Mouse (Mus musculus) embryonic facial prominence, embryonic 11.5 days (tissue): ENCODE data around the gene Gm9918. TPM values are rescaled to one million over a fixed set of nuclear protein-coding genes. Genes with fewer than 3 reads are reported as not detected.
A peak's percentile ranks its signal among the peaks of the same experiment; 100 is the strongest.

Source experiments
- ATAC-seq: fragments of 200-750 bp; cut with Nextera tagmentation; replicated peaks from 2 replicates; pipeline ENCODE4 v1.8.0; 2017; ENCODE audit warnings: low read depth; ENCODE audit not compliant: insufficient number of reproducible peaks, low FRiP score, low TSS enrichment
- DNase-seq: peaks from one replicate; pipeline ENCODE4 v3.0.0-alpha.2; 2015; ENCODE audit warnings: low spot score
- H3K27ac ChIP-seq: fragments of 300-500 bp; sonication (generic); replicated peaks from 2 replicates; pipeline ENCODE4 v1.5.1; 2014; ENCODE audit warnings: mild to moderate bottlenecking, low read depth, low read length, control low read depth
- H3K27me3 ChIP-seq: fragments of 300-500 bp; sonication (generic); 2 replicates; pipeline ENCODE4 v1.6.1; 2014; ENCODE audit warnings: mild to moderate bottlenecking, low read length, moderate library complexity, mixed read lengths; ENCODE audit not compliant: control insufficient read depth, insufficient read depth
- H3K36me3 ChIP-seq: fragments of 300-500 bp; sonication (generic); replicated peaks from 2 replicates; pipeline ENCODE4 v1.6.1; 2014; ENCODE audit warnings: low read depth, mild to moderate bottlenecking, low read length, moderate library complexity, mixed read lengths; ENCODE audit not compliant: control insufficient read depth, insufficient read depth
- H3K4me1 ChIP-seq: fragments of 300-500 bp; sonication (generic); 2 replicates; pipeline ENCODE4 v1.6.1; 2014; ENCODE audit warnings: low read length, mixed read lengths; ENCODE audit not compliant: control insufficient read depth, insufficient read depth
- H3K4me2 ChIP-seq: fragments of 300-500 bp; sonication (generic); 2 replicates; pipeline ENCODE4 v1.6.1; 2014; ENCODE audit warnings: low read depth, mild to moderate bottlenecking, control low read depth, low read length, moderate library complexity
- H3K4me3 ChIP-seq: fragments of 300-500 bp; sonication (generic); 2 replicates; pipeline ENCODE4 v1.5.1; 2014; ENCODE audit warnings: low read depth, low read length, control low read depth
- H3K9ac ChIP-seq: fragments of 300-500 bp; sonication (generic); replicated peaks from 2 replicates; pipeline ENCODE4 v1.6.1; 2014; ENCODE audit warnings: mild to moderate bottlenecking, control low read depth, low read length
- H3K9me3 ChIP-seq: fragments of 300-500 bp; sonication (generic); replicated peaks from 2 replicates; pipeline ENCODE4 v1.6.1; 2016; ENCODE audit warnings: mild to moderate bottlenecking, low read length, inconsistent platforms, mixed read lengths; ENCODE audit not compliant: control insufficient read depth
- WGBS: fragments of 180-500 bp; shearing (Covaris S2); extraction: QIAGEN DNeasy Blood & Tissue Kit; methylation state at CpG from one replicate; pipeline ENCODE4 v1.1.7; 2014; 5-methylcytosine and 5-hydroxymethylcytosine counted together
- polyA plus RNA-seq: library from polyadenylated mRNA; unstranded; fragments of >200 nt; fragmentation: Nextera tagmentation; extraction: Ambion mirVana; gene quantifications from 2 replicates; pipeline ENCODE4 v1.2.1, GENCODE M21; 2014

Gene Gm9918
- polyA plus RNA-seq, 1 experiment from 2014 or later, result 0.58 TPM

GRCm38 (mm10) chr15:102311489-102311888 lies 41.1 kb downstream of the Gm9918 start:
- DNase-seq, result no peak
- Histone ChIP-seq H3K4me2 (no peak overlapping the region), H3K36me3 (peaks cover 12% of the 10 kb centered on the region), H3K9me3 (no peaks in the 10 kb centered on the region), H3K4me3 (no peak overlapping the region), H3K27me3 (no peaks in the 10 kb centered on the region), H3K9ac (no peak overlapping the region), H3K27ac (no peak overlapping the region), H3K4me1 (no peaks in the 10 kb centered on the region)
- no peak for ATAC-seq

GRCm38 (mm10) chr15:102315292-102315691 lies 44.9 kb downstream of the Gm9918 start:
- Histone ChIP-seq H3K4me2 (no peak overlapping the region), H3K9ac (no peak overlapping the region), H3K4me1 (no peaks in the 10 kb centered on the region), H3K27me3 (no peaks in the 10 kb centered on the region), H3K27ac (no peak overlapping the region), H3K4me3 (no peak overlapping the region), H3K36me3 (peaks cover 18% of the 10 kb centered on the region), H3K9me3 (no peaks in the 10 kb centered on the region)
- no peak for DNase-seq
- no peak for ATAC-seq
- WGBS, result 92% methylated on average over 8 of the region's 8 CpGs

- DNase-seq (peak; percentile 69), ATAC-seq (no peak)
- Histone ChIP-seq H3K4me2 (no peak overlapping the region), H3K36me3 (peaks cover 18% of the 10 kb centered on the region), H3K9ac (no peak overlapping the region), H3K4me1 (no peaks in the 10 kb centered on the region), H3K9me3 (no peaks in the 10 kb centered on the region), H3K4me3 (no peak overlapping the region), H3K27ac (no peak overlapping the region), H3K27me3 (no peaks in the 10 kb centered on the region)
- 88% methylated on average over 6 of the region's 6 CpGs for WGBS
Measured at GRCm38 (mm10) chr15:102316263-102316662, 45.9 kb downstream of the Gm9918 start.

Other genes starting within 250 kb of the Gm9918 start
- 57.9 and 75.1 TPM in 2 replicates for gene Krt18, start 242.4 kb upstream of the Gm9918 start, polyA plus RNA-seq
- gene Eif4b, start 196.8 kb upstream of the Gm9918 start, polyA plus RNA-seq, result 121 and 130 TPM in 2 replicates
- 14.0 and 14.4 TPM in 2 replicates for gene Tns2, start 170.2 kb upstream of the Gm9918 start, polyA plus RNA-seq
- gene Spryd3, start 134.3 kb upstream of the Gm9918 start, polyA plus RNA-seq, result 8.2 and 9.3 TPM in 2 replicates
- gene Igfbp6, start 126.2 kb upstream of the Gm9918 start, polyA plus RNA-seq, result 0.70 TPM in 1 of 2 replicates, not detected in the other
- 0.10 TPM in 1 of 2 replicates, not detected in the other for gene Soat2, start 120.0 kb upstream of the Gm9918 start, polyA plus RNA-seq
- gene Zfp740, start 67.3 kb upstream of the Gm9918 start, polyA plus RNA-seq, result 68.1 and 68.9 TPM in 2 replicates
- gene Csad, start 65.8 kb upstream of the Gm9918 start, polyA plus RNA-seq, result 31.9 and 34.6 TPM in 2 replicates
- gene Itgb7, start 38.6 kb upstream of the Gm9918 start, polyA plus RNA-seq, result 1.3 and 2.7 TPM in 2 replicates
- 68.1 and 70.2 TPM in 2 replicates for gene Rarg, start 13.0 kb upstream of the Gm9918 start, polyA plus RNA-seq
- 51.6 and 57.2 TPM in 2 replicates for gene Mfsd5, start 8.9 kb downstream of the Gm9918 start, polyA plus RNA-seq
- 36.0 and 37.7 TPM in 2 replicates for gene Espl1, start 25.7 kb downstream of the Gm9918 start, polyA plus RNA-seq
- gene Pfdn5, start 55.6 kb downstream of the Gm9918 start, polyA plus RNA-seq, result 453 and 469 TPM in 2 replicates
- gene Myg1, start 61.1 kb downstream of the Gm9918 start, polyA plus RNA-seq, result 101 and 103 TPM in 2 replicates
- gene Aaas, start 80.2 kb downstream of the Gm9918 start, polyA plus RNA-seq, result 98.3 and 102 TPM in 2 replicates
- 2.4 and 3.0 TPM in 2 replicates for gene Sp7, start 96.6 kb downstream of the Gm9918 start, polyA plus RNA-seq
- 12.8 and 13.9 TPM in 2 replicates for gene Sp1, start 135.6 kb downstream of the Gm9918 start, polyA plus RNA-seq
- 0.24 TPM in 1 of 2 replicates, not detected in the other for gene Amhr2, start 174.8 kb downstream of the Gm9918 start, polyA plus RNA-seq
- 75.0 and 76.5 TPM in 2 replicates for gene Prr13, start 188.5 kb downstream of the Gm9918 start, polyA plus RNA-seq
- 288 and 290 TPM in 2 replicates for gene Pcbp2, start 200.0 kb downstream of the Gm9918 start, polyA plus RNA-seq
- 3.4 TPM in 1 of 2 replicates, not detected in the other for gene Gm10337, start 233.2 kb downstream of the Gm9918 start, polyA plus RNA-seq
- gene Map3k12, start 246.5 kb downstream of the Gm9918 start, polyA plus RNA-seq, result 13.4 and 15.4 TPM in 2 replicates
- 92.0 and 92.7 TPM in 2 replicates for gene Tarbp2, start 247.6 kb downstream of the Gm9918 start, polyA plus RNA-seq